Mouse (Mus musculus) cortical plate, adult 2 months (tissue): ENCODE results near the gene Slc5a6.

Experiments used
- CTCF ChIP-seq: fragments of 200-500 bp; IDR thresholded peaks from 2 replicates; pipeline ENCODE4 v1.5.1; 2011; ENCODE audit warnings: mild to moderate bottlenecking, control low read depth, low read length; ENCODE audit not compliant: insufficient read depth; ENCODE audit errors: extremely low read depth
- POLR2A ChIP-seq: fragments of 200-500 bp; IDR thresholded peaks from 2 replicates; pipeline ENCODE4 v1.6.1; 2011; ENCODE audit warnings: mild to moderate bottlenecking, low read length, control low read depth; ENCODE audit not compliant: insufficient read depth; ENCODE audit errors: extremely low read depth

GRCm38 (mm10) chr5:31093151-31094041 is 44.7 kb upstream of the Slc5a6 start:
- TF ChIP-seq CTCF (no peak), POLR2A (0 out of 2 replicates have a peak, but pooled peaks have one; percentile 39)
